Mouse (Mus musculus): ENCODE data around the gene Zcchc18. TPM values are rescaled to one million over a fixed set of nuclear protein-coding genes. Genes with fewer than 3 reads are reported as not detected.

Gene Zcchc18
- 0.20 and 1.5 TPM in 2 replicates for polyA plus RNA-seq (2012; rRNA removed; ENCODE audit: low replicate concordance)

DNA sequence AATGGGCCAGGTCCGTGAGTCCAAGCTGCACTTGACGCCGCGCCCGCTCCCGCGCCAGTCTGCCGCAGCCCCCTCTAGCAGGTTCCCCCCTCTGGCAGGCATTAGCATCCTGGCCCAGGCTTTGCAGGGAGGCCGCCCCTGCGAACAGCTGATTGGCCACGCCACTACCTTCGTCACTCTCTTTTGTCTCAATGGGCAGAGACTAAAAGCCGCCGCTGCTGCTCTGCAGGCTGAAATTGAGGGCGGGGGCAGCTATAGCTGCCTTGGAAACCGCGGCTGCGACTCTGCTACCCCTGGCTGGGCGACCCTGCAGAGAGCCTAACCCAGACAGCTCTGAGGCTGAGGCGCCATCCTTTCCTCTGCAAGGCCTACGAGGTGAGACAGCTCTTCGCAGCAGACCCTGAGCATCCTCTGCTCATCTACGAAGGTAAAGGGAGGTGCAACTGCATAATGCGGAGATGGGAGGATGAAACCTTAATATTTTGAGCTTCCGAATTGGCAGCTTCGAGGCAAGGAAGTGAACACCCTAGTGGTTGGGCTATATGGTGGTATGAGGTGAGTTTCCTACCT lies at the start of gene Zcchc18:
TSS of gene Zcchc18 (plus strand) at position 178 of the 570 bp plus-strand sequence.

DNA sequence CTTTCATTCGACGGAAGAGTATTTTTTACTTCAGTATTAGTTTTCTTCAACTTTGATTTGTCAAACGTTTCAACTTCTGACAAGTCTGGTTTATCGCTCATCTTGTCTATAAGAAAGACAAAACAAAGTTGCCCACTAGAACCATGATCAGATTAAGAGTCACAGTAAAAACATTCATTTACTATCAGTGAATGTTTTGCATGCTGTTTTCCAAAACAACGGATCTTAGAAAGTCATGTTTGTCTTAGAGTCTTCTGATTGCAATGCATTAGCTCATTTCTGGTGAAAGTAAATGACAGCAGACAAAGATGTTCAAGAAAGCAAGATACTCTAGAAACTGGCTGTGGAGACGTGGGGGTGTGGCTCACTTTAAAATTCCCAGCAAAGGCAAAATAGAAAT lies 17.6 kb upstream of the Zcchc18 start, which contains the start of gene Tmsb15b2:
TSS of gene Tmsb15b2 (minus strand) at position 101 of the 400 bp plus-strand sequence.

GRCm38 (mm10) chrX:136976424-136977084 lies 16.4 kb upstream of the Zcchc18 start, which contains the start of the genes Tmsb15l and Tmsb15b1:
Gene Tmsb15l (minus strand): TSS chrX:136976869.
Gene Tmsb15b1 (minus strand): TSS chrX:136976874.

DNA sequence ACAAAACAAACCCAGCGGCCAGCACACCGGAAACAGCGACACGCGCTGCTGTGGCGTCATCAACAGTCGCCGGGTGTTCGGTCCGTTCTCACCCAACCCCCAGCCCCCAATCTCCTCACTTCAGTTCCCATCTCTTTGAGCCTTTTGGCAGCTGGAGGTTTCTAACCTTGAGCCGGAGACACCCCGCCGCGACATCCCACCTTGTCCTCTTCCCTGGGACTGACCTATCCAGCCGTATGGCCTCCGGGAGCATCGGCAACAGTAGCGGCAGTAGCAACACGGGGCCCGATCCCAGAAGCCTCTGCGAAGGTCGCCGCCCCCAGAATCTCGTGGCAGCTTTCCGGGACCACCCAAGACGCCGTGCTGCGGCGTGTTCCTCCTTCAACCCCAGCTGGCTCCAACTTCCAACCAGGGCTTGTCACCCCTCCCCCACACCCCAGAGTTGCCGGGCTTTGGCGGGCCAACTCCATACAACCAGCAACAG lies 45.1 kb downstream of the Zcchc18 start, which contains the start of gene Slc25a53:
TSS of gene Slc25a53 (minus strand) at position 303 of the 484 bp plus-strand sequence.

Other genes with a start within 250 kb of the Zcchc18 start
- gene Morf4l2, start 249.5 kb upstream of the Zcchc18 start, polyA plus RNA-seq (2012; rRNA removed; ENCODE audit: low replicate concordance) = 57.8 and 91.2 TPM in 2 replicates
- not detected in 2 replicates for gene Glra4, start 213.0 kb upstream of the Zcchc18 start, polyA plus RNA-seq (2012; rRNA removed; ENCODE audit: low replicate concordance)
- gene Plp1, start 170.5 kb upstream of the Zcchc18 start, polyA plus RNA-seq (2012; rRNA removed; ENCODE audit: low replicate concordance) = 3.9 and 6.1 TPM in 2 replicates
- 0.03 TPM in 1 of 2 replicates, not detected in the other for gene Rab9b, start 124.4 kb upstream of the Zcchc18 start, polyA plus RNA-seq (2012; rRNA removed; ENCODE audit: low replicate concordance)
- gene H2bfm, start 65.8 kb upstream of the Zcchc18 start, polyA plus RNA-seq (2012; rRNA removed; ENCODE audit: low replicate concordance) = not detected in 2 replicates
- gene Tmsb15b2, start 17.7 kb upstream of the Zcchc18 start, polyA plus RNA-seq (2012; rRNA removed; ENCODE audit: low replicate concordance) = not detected in 2 replicates
- 0.23 and 0.62 TPM in 2 replicates for gene Tmsb15l, start 16.3 kb upstream of the Zcchc18 start, polyA plus RNA-seq (2012; rRNA removed; ENCODE audit: low replicate concordance)
- 2.5 TPM in 1 of 2 replicates, not detected in the other for gene Tmsb15b1, start 16.3 kb upstream of the Zcchc18 start, polyA plus RNA-seq (2012; rRNA removed; ENCODE audit: low replicate concordance)
- gene Slc25a53, start 45.1 kb downstream of the Zcchc18 start, polyA plus RNA-seq (2012; rRNA removed; ENCODE audit: low replicate concordance) = 2.6 and 3.9 TPM in 2 replicates
- gene Fam199x, start 56.4 kb downstream of the Zcchc18 start, polyA plus RNA-seq (2012; rRNA removed; ENCODE audit: low replicate concordance) = 0.56 and 1.2 TPM in 2 replicates
- not detected in 2 replicates for gene Esx1, start 128.9 kb downstream of the Zcchc18 start, polyA plus RNA-seq (2012; rRNA removed; ENCODE audit: low replicate concordance)